ENCODE assay signal across 29 mouse cellular contexts in genomic region chr13:71231182-71231581, GRCm38 (mm10).
DNase-seq lines count a peak whose midpoint lies in the region; ATAC-seq and TF ChIP-seq lines count a peak whose summit lies in the region.
"Had no signal": no experiment of that assay in that cellular context is flagged by ENCODE, and none has a peak within 500 bp of the region (broad histone marks: within the 10 kb centered on the region; RNA-seq: fewer than 3 reads in every experiment).

No protein-coding gene starts in this region.

- H3K4me1 ChIP-seq in forebrain, postnatal 0 days (ENCODE audit: insufficient read depth): 0 out of 2 replicates have a peak, but pooled peaks cover 2% of the 10 kb centered on the region
- H3K4me1 ChIP-seq in forebrain, embryonic 13.5 days: no peaks in the 10 kb centered on the region
- H3K4me1 ChIP-seq in heart, adult 2 months (ENCODE audit: control insufficient read depth, insufficient read depth, low read length): no peaks in the 10 kb centered on the region
- H3K4me1 ChIP-seq: embryonic facial prominence, embryonic 13.5 days; forebrain, embryonic 10.5 days; heart, embryonic 12.5 days; heart, embryonic 15.5 days; hindbrain, embryonic 10.5 days; hindbrain, embryonic 13.5 days; intestine, embryonic 15.5 days had no signal

- intact Hi-C loops in heart, adult 2 months (cut with DNase I): no loop called here

- WGBS in forebrain, postnatal 0 days: 47% methylated on average over 5 of the region's 5 CpGs
- WGBS in forebrain, embryonic 13.5 days: 71% methylated on average over 5 of the region's 5 CpGs
- 65% methylated on average over 5 of the region's 5 CpGs for WGBS in heart, adult 2 months

- H3K4me3 ChIP-seq in forebrain, postnatal 0 days (ENCODE audit: low read depth, low read length): no peak overlapping the region
- no peak overlapping the region for H3K4me3 ChIP-seq in forebrain, embryonic 13.5 days
- no peak overlapping the region for H3K4me3 ChIP-seq in heart, adult 2 months
- H3K4me3 ChIP-seq: embryonic facial prominence, embryonic 10.5 days; embryonic facial prominence, embryonic 13.5 days; erythroblast, embryonic 14.5 days; forebrain, embryonic 10.5 days; heart, embryonic 12.5 days; heart, embryonic 15.5 days; hindbrain, embryonic 10.5 days; hindbrain, embryonic 13.5 days; intestine, embryonic 15.5 days had no signal

- H3K27ac ChIP-seq in forebrain, postnatal 0 days (ENCODE audit: low read depth, low read length): no peak overlapping the region
- no peak overlapping the region for H3K27ac ChIP-seq in forebrain, embryonic 13.5 days
- no peak overlapping the region for H3K27ac ChIP-seq in heart, adult 2 months
- H3K27ac ChIP-seq: embryonic facial prominence, embryonic 10.5 days; embryonic facial prominence, embryonic 13.5 days; forebrain, embryonic 10.5 days; heart, embryonic 15.5 days; hindbrain, embryonic 10.5 days; hindbrain, embryonic 13.5 days; intestine, embryonic 15.5 days had no signal

- H3K9ac ChIP-seq in forebrain, postnatal 0 days: no peak overlapping the region
- no peak overlapping the region for H3K9ac ChIP-seq in forebrain, embryonic 13.5 days
- H3K9ac ChIP-seq in heart, adult 2 months (ENCODE audit: low read depth, low read length): no peak overlapping the region
- H3K9ac ChIP-seq: embryonic facial prominence, embryonic 13.5 days; heart, embryonic 12.5 days; heart, embryonic 15.5 days; hindbrain, embryonic 13.5 days; intestine, embryonic 15.5 days had no signal

- H3K4me2 ChIP-seq in forebrain, postnatal 0 days (ENCODE audit: low read depth): no peak overlapping the region
- H3K4me2 ChIP-seq in forebrain, embryonic 13.5 days: no peak overlapping the region
- H3K4me2 ChIP-seq: embryonic facial prominence, embryonic 13.5 days; heart, embryonic 12.5 days; heart, embryonic 15.5 days; hindbrain, embryonic 13.5 days; intestine, embryonic 15.5 days had no signal

- peak; percentile 77; the same call in 1 of the 2 replicates for ATAC-seq in forebrain, postnatal 0 days
- no peak for ATAC-seq in forebrain, embryonic 13.5 days
- ATAC-seq in erythroid progenitor cell, adult 5-6 weeks (replicated peaks; ENCODE audit: low FRiP score, poor library complexity, severe bottlenecking): no peak
- ATAC-seq: activated CD4-positive, CD25-positive, alpha-beta regulatory T cell, adult 4 months; forebrain, embryonic 14.5 days; hindbrain, embryonic 16.5 days; intestine, embryonic 15.5 days had no signal

- TF ChIP-seq EP300 in heart, adult 2 months (IDR thresholded peaks at IDR 0.05; ENCODE audit: insufficient read depth, low read depth, low read length): no peak

- no peak for TF ChIP-seq CTCF in forebrain, postnatal 0 days (IDR thresholded peaks at IDR 0.05; ENCODE audit: low read depth)
- no peak for TF ChIP-seq CTCF in heart, adult 2 months (IDR thresholded peaks at IDR 0.05)

- H3K27me3 ChIP-seq in forebrain, postnatal 0 days (ENCODE audit: insufficient read depth, low read length): no peaks in the 10 kb centered on the region
- no peaks in the 10 kb centered on the region for H3K27me3 ChIP-seq in forebrain, embryonic 13.5 days
- no peaks in the 10 kb centered on the region; the same call in 1 of the 2 replicates for H3K27me3 ChIP-seq in heart, adult 2 months (ENCODE audit: control insufficient read depth, insufficient read depth, low read length)
- H3K27me3 ChIP-seq: heart, embryonic 12.5 days; heart, embryonic 15.5 days; intestine, embryonic 15.5 days had no signal

- H3K79me2 ChIP-seq in heart, adult 2 months (replicated peaks; ENCODE audit: control insufficient read depth, insufficient read depth, low read length): no peaks in the 10 kb centered on the region

- H3K9me3 ChIP-seq in forebrain, postnatal 0 days (ENCODE audit: low read length): no peaks in the 10 kb centered on the region
- H3K9me3 ChIP-seq in forebrain, embryonic 13.5 days (replicated peaks): no peaks in the 10 kb centered on the region
- H3K9me3 ChIP-seq: embryonic facial prominence, embryonic 10.5 days; embryonic facial prominence, embryonic 13.5 days; forebrain, embryonic 10.5 days; heart, embryonic 12.5 days; heart, embryonic 15.5 days; hindbrain, embryonic 10.5 days; hindbrain, embryonic 13.5 days; intestine, embryonic 15.5 days had no signal

- no peak for TF ChIP-seq POLR2A in heart, adult 2 months (IDR thresholded peaks at IDR 0.05; ENCODE audit: insufficient read depth, low read depth, low read length)

- peak; percentile 59 for DNase-seq in forebrain, postnatal 0 days
- peak; percentile 9 for DNase-seq in heart, adult 11 months
- no peak for DNase-seq in heart, adult 2 months
- peak; percentile 26 for DNase-seq in right cerebral cortex, adult 18-20 months
- no peak for DNase-seq in right cerebral cortex, postnatal 4 days
- DNase-seq: adrenal gland, adult 8-10 months; adrenal gland, postnatal 25 days; cerebellum, adult 11 months; cerebellum, adult 2 months; cerebellum, adult 9-11 months; cerebellum, postnatal 25 days; gastrocnemius, postnatal 10 days; gastrocnemius, postnatal 36 days; heart, postnatal 10 days; heart, postnatal 36 days had no signal

- H3K36me3 ChIP-seq in forebrain, postnatal 0 days (ENCODE audit: insufficient read depth): no peaks in the 10 kb centered on the region
- H3K36me3 ChIP-seq in forebrain, embryonic 13.5 days (ENCODE audit: poor library complexity, severe bottlenecking): no peaks in the 10 kb centered on the region
- no peaks in the 10 kb centered on the region for H3K36me3 ChIP-seq in heart, adult 2 months (ENCODE audit: control insufficient read depth, insufficient read depth, low read length)
- H3K36me3 ChIP-seq: embryonic facial prominence, embryonic 10.5 days; embryonic facial prominence, embryonic 13.5 days; forebrain, embryonic 10.5 days; heart, embryonic 12.5 days; heart, embryonic 15.5 days; hindbrain, embryonic 10.5 days; hindbrain, embryonic 13.5 days; intestine, embryonic 15.5 days had no signal

Comparison
In these comparisons a context has a peak if more than half of its experiments do, and no peak if none do; other contexts are left out.
1. DNase-seq: peak in forebrain, postnatal 0 days (single experiment), heart, adult 11 months (single experiment) and right cerebral cortex, adult 18-20 months (single experiment); none in heart, adult 2 months (0 of 2) and right cerebral cortex, postnatal 4 days (single experiment).